Mouse (Mus musculus) adrenal gland, postnatal 25 days (tissue): Measurements from ENCODE around the gene Sema5a. TPM values are rescaled to one million over a fixed set of nuclear protein-coding genes. Genes with fewer than 3 reads are reported as not detected.

Experiments
- DNase-seq: peaks from one replicate; pipeline ENCODE4 v3.0.0; 2021; ENCODE audit warnings: mixed read lengths
- total RNA-seq: library from RNA; stranded (reverse); gene quantifications from 2 replicates; pipeline ENCODE4 v1.2.3, GENCODE M21; 2021

Sema5a gene
- total RNA-seq, 1 experiment from 2014 or later, result 22.6 TPM

DNA sequence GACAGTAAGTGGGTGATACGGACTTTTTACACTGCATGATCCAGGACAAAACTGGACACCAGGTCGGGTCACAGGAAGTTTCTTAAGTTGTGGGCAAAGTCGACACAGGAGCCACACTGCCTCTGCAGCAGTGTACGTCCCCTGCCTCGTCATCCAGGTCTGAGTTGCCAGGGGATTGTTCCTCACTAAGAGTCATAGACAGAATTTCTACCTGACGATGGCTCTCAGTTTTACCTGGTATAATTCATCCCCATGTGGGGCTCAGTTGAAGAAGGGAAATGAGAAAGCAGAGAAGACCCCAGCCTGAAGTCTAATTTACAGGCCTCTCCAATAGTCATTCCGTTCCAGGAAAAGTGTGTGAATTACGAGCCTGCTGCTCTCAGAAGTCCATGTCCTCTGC lies 66.2 kb downstream of the Sema5a start:
- no peak for DNase-seq

DNA sequence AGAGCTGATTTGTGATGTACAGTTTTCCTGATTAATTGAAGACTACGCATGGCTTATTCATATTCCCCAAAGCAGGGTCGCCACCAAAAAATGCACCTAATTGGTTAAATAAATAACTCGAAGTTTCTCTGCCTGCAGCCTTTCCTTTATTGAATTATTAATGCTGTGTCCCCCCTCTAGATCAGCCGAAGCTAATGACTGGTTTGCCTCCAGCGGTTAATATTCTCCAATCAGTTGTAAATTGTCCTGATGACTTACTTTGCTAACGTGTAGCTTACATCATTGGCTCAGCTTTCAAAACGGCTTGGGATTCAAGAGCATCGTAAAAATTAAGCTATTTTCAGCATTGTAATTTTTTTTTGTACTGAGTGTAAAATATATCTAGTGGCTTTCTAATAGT lies 66.7 kb downstream of the Sema5a start:
- DNase-seq, result no peak

DNA sequence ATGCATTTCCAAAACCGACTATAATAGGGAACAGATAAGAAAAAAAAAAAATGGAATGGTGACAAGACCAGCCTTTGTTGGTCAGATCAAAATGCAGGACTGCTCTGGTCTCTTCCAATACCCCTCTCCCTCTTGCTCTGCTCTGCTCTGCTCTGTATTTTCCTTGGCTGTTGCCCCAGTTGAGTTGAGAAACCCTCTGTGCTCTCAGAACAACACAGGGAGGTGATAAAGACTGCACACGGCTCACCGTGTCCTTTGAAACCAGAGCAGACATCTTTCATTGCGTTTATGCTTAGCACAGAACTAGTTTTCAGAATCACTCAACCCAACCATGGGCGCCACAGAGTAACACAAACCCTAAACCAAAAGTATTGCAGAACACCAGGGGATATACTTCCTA lies 72.5 kb downstream of the Sema5a start:
- DNase-seq, result no peak

DNA sequence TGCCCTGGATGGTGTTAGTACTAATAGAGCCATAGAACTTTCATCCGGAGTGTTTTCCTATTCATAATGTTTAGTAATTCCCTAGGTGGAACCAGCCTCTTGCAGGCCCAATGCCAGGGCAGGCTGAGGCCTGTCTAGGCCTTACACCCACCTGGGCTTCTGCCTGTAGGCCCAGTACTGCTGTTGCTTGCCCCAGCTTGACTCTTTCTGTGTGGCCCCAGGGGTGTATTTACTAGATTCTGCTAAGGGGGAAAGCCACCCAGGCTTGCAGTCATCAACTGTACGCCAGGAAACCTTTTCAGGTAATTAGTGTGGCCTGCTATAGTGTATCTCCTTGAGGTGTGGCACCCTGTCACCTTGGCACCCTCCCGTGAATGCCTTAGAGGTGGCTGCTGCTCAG lies 76.1 kb downstream of the Sema5a start:
- DNase-seq, result no peak

DNA sequence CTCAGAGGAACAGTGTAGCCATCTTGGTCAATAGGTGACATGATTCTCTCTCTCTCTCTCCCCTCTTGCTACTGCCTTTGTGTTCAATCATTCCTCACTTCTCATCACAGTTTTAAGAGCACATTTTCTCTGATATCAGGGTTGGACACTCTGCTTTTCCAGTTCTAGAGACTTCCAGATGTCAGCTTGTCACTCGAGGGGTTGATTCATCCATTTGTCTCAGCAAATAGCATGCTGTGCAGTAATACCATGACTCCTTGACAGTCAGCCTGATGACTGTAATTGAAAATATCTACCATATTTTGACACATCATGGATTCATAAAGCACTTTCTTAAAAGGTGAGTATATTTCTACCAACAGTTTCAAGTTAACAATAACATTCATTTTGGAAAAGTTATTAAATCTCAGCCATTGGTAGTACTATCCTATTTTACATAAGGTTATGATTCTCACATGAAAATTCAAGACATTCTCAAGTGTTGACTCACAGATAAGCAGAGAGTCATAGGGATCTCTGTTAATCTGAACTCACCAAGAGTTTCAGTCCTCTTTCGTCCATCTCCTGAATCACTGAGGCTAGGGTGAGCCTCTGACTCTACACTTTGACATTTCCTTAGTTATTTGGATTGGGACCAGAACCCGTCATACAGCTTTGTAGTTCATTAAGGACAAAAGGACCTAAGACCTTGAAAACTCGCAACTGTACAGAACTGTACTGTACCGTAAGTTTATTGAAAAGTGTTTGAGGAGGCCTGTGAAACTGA lies 78.0 kb downstream of the Sema5a start:
- no peak for DNase-seq

DNA sequence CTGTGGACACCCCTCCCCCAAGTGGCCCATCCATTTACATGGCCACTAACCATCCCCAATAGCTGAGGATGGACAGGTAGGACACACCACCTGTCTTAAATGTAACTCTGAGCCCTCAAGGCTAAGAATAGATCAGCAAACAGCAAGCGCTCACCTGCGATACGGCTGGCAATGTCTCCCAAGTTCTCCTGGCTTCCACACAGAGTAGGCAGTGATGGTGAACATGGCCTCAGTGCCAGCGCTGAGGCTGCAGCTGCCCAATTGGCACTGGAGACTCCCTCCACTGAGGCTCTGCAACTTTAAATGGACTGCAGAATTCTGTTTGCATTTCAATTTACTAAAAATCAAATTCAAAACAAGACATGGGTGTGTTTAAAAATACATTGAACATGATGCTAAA lies 78.6 kb downstream of the Sema5a start:
- DNase-seq, result no peak

DNA sequence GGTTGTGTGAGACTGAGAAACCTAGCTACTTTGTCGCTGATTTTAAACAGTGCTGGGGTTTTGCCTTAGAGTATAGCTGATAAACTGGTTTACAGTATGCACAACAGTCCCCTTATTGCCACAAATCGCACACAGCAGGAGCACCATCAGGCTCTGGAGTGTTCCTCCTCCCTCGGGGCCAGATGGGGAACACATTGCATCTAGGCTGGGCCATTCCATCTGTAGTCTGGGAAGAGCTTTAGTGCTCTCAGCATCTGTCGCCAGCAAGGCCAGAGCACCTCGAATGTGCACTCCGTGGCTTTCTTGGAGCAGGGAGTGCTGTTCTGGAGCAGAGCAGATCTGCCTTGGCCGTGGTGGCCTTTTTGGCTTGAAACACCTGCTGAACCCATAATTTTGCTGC lies 79.5 kb downstream of the Sema5a start:
- DNase-seq, result no peak

DNA sequence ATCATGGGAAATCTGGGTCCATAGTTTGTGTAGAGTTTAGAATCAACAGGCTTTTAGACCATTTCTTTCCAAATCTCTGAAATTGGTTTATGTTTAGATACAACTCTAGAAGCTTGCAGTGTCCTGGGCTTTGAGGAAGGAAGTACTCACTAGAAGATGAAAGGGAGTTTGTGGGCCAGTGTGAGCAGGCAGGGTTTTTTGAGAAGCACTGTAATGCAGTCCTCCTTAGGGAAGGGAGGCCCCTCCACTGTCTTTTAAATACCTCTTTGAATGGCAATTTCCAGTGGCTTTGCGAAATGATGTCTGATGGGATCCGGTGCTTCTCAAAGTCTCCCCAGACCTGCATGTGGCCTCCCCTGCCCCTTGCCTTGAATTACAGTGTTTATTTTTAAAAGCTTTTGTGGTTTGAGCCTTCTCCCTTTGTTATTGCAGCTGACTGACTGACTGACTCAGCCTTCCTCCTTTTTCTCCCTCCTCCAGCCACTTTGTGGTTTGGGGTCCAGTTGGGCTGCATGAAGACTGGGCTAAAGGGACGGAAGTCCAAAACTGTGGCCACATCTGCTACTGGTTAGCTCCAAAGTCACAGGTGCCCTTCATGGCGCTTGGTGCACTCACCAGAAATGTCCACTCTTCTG lies 83.9 kb downstream of the Sema5a start:
- DNase-seq, result no peak

DNA sequence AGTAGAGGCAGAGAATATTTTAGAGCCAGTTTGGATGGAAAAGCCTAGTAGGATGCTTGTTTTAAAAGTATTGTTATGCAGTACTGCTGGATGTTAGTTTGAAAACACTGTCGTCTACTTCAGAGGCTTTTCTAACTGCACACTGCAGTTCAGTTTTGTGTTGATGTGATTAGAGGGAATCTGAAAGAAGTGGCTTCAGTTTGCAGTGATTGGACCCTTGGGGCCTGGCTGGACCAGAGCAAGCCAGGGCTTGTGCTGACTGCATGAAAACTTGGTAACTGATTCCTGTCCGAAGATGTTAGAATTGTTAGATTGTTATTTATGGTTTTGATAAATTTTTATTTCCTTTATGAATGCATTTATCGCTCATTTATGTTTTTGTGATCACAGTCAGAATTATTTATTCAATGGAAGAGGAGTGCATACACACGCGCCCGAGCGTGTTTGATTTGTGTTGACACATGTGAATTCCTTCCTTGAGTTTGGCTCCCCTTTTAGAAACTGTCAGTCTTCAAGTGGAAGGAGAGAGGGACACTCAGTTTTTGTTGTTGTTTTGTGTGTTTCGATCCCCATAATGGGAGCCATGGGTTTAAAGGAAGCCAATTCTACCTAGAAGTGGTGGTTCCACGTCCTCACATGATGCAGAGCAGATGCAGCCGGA lies 85.2 kb downstream of the Sema5a start:
- no peak for DNase-seq

DNA sequence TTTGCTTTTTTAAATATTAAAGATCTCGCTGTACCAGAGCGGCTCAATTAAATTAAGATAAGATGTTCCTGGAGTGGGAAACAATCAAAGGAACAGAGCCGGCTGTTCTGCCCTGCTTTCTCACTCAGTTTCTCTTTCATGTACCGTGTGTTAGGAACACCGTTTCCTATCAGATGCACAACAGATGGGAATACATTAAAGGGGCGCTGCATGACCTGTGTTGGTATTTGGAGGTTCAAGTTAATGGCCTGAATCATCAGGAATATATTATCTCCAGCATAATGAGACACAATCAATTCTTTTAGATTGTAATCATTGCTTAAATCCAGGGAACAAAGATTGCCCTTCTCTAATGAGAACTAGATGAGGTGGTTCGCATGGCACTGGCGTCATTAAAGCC lies 85.8 kb downstream of the Sema5a start:
- no peak for DNase-seq

DNA sequence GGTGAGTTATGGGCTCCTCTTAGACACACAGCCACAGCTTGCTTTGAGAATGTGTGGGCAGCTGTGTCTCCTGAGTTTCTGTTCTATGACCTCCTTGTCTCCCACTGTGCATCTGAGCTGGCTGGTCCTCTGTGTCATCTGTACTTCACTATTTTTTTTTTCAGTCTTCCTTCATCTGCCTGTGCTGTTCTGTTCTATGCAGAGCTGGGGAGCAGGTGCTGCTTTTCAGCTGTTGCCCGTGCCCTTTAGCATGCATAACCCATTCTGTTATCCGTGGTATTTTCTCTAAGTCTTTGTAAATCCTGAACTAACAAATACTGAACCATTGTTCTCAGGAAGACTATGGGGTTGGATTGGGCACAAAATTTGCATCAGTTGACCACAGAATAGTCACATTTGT lies 86.4 kb downstream of the Sema5a start:
- DNase-seq, result no peak

DNA sequence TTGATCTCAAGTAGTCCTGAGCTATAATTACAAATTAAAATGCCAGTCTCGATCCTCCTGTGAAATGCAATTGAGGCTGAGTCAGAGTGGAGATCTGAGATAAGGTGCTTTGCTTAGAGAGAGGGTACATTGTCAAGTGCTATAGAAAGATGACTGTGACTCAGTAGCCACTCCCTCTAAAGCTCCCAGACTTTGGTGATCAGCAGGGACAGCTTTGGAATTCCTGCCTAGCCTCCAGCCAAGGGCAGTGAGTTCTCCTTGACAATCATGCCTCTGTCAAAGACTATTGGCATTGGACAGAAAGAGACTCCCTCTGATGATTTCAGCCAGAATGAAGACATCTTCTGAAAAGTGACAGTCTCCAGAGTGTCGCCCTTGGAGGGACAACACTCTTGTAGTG lies 88.8 kb downstream of the Sema5a start:
- DNase-seq, result no peak

DNA sequence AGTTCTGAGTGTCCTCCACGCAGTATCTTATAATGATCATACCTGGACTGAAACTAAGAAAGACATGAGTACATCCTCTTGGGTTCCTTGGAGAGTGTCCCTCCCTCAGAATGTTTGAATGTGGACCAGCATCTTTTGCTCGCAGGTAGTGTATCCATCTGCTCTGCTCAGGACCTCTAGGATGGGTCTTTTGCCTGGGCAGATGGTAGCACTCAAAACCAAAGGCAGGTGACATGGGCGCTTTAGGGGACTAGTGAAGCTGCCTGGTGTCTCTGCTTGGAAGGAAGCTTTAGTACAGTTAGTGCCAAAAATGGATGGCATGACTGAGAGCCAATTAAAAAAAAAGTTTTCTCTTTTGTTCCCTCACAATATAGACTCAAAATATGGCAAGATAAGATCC lies 93.2 kb downstream of the Sema5a start:
- DNase-seq, result no peak

DNA sequence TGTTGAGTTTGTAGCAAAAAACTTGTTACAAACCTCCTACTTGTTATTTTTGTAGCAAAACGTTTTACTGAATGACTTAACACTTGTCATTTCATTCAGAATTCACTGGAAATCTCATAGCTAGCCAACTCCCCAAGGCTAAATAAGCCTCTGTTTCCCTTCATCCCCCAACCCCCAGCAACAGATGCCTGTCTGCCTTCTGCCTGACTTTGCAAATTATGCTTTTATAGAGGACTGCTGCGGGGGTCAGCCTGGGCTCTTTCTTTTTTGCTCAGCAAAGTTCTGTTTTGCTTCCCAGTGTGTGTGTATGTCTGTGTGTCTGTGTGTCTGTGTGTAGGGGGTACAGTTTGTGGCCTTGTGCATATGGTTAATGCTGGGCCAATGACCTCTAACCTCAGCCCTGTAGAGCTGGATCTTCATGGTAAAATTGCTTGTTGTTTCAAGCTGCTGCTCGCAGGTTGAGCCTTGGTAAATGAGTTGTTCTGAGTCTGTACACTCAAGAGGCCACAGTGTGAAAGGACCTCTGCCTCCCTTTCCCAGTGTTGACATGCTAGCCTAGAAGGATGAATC lies 94.2 kb downstream of the Sema5a start:
- DNase-seq, result no peak

DNA sequence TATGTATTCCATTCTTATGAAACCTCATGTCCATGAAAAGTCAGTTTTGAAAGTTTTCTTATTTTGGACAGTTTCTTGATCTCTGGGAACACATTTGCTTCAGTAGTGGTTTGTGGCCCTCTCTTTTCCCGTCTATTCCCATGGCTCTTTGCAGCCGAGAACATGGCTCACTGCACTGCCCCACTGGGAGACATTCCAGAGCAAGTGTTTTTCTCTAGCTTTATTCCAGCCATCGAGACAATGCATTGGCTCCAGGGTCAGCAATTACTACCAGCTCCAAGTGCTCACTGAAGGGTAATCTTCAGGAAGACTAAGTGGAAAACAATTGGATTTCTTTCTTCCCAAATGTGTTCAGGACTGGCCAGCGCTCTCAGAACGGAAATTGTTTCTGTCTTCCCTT lies 94.8 kb downstream of the Sema5a start:
- no peak for DNase-seq

DNA sequence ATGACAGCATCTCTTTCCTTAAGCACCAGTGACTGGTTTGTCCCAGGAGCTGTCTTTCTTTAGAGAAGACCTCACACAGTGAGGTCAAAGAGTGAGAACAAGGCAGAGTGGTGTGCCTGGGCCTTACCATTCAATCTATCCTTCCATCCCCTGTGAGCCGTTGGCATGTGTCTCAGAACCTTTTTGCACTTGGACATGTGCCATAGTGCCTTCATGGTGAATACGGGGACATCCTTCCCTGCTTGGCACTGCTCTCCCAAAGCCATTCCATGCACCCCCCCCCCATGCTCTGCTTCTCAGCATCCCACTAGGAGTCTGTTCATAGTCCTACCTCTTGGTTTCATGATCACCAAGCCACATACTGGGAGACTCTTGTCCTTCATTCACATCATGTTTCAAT lies 96.8 kb downstream of the Sema5a start:
- DNase-seq, result no peak

DNA sequence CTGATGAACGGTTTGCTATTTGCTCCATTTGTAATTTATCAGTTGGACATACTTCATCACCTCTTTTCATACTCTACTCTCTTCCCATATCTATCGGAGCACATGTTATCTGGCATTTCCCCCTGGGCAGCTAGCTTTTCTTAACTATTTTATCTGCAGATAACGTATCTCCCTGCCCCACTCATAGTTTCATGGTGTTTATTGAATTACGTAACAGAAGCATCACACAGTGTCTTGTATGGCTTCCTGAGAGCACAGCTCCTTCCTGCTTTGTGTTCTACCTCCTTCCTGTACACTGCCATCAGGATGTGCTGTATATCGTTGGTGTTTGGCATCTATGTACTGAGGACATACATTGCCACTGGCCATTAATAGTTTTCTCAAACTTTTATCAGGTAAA lies 98.9 kb downstream of the Sema5a start:
- no peak for DNase-seq

DNA sequence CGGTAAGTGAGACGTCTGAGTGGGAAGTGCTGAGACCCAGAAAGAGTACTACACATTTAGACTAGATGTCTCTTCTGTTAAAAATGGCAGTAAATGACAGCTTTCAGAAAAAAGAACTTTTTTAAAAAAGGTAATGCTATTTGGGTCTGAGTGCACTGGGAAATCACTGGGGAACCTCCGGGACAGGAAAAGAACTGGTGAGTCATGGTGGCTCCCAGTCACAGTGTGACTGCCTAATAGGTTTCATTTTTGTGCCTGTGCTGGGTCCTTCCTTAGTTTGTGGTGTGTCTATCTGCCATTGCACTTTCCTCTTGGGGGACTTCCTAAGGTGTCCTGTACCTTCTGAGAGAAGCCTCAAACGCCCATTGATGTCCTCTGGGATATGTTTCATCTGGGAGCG lies 102.7 kb downstream of the Sema5a start:
- DNase-seq, result no peak

DNA sequence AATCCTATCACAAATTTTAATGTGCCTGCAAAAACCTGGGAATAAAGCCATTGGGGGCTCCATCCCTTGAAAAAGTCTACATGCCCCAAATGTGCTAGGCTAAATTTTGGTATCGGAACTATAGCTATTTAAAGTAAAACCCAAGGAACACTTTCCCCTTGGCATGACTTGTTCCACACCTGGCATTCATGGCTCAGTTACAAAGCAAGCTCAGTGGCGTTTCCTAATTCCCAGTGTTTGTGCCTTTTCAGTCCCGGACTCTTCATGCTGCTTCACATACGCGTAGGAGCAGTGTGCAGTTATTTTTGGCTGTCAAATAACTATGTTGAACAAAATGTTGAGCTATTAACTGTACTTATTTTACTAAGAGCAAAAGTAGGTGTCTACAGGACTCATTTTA lies 104.7 kb downstream of the Sema5a start:
- no peak for DNase-seq

DNA sequence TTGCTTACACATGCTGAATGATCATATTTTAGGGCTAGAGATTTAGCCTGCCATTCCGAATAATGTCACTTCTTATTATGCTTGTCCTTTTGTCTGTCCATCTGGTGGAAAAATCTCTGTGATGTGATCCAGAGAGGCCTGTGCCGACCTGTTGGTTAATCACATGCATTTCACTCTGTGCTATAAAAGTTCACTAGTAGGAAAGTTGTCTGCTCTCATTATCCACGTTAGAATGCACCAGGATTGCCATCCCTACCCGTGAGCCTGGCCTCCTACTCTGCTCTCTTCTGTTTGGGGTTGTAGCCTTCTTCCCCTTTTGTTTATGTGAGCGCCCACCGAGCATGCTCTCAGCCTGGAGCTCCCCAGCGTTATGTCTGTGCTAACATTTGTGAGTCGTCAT lies 108.4 kb downstream of the Sema5a start:
- DNase-seq, result no peak

DNA sequence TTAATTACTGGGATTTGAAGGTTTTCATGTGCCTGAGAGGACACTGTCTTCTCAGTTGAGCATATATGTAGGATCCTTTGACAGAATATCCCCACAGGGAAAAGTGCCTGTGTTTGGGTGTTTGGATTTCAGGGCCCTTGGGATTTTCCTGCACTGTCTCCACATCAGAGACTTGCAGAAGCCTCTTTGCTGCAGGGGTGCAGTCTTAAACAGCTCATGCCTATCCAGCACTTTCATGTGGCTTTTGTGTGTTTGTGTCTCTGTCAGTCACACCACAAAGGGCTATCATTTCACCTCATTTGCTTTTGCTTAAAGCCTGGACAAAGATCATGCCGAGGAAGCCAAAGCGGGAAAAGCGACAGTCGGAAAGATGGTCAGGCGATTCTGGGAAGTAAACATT lies 108.9 kb downstream of the Sema5a start:
- no peak for DNase-seq

DNA sequence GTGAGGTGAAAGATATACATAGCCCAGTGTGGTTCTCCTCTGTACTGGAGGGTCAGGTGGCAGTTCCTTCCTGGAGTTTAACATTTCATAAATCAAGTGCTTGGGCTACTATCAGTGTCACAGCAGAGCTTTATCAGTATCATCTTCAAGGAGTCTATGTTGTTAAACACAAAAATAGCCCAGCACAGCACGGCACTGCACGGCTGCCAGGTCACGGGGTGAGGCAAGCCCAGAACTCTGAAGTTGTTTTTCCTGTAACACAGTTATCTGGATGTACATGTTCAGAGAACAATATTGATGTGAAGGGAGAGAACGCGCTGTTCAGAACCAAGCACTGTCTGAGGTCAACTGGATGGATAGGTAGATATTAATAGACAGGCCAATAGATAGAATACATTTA lies 112.2 kb downstream of the Sema5a start:
- DNase-seq, result no peak

DNA sequence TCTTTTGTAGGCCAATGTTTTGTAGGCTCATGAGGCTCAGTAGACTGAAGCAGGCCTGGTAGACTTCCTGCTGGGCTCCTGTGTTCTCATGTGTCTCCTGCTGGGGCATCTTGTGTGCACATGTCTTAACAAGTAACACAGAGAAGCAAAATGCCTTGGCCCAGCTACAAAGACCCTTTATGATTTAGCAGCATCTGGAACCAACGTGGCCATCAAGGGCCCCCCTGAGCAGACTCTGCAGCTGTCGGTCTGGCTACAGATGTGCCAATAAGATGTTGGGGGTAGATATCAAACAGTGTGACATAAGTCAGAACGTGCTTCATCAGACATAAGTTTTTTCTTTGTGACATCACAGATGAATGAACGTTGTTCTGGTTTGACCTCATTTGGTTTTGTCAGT lies 123.2 kb downstream of the Sema5a start:
- no peak for DNase-seq

DNA sequence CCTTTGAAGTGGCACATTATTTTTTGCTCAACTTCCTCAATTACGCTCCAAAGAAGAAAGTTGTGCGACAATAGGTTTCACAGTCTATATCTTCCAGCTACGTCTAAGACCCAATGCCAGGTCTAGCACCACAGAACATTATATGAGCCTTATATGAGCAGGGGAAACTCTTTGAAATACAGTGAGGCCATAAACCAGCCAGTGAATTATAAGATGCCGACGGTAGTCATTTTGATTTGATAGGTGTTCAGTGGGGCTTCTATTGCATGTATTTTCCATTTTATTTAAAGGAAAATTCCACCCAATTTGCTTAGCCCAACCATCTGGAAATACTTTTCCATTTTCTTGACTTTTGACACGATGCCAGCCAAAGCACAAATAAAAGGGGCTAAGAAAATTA lies 126.3 kb downstream of the Sema5a start:
- no peak for DNase-seq
